Mouse (Mus musculus) left cerebral cortex, adult 11 months (tissue): ENCODE results near the gene Mtcl1.

Experiments used
- DNase-seq: peaks from one replicate; pipeline ENCODE4 v3.0.0; 2022; ENCODE audit warnings: low spot score

Mtcl1 gene

DNA sequence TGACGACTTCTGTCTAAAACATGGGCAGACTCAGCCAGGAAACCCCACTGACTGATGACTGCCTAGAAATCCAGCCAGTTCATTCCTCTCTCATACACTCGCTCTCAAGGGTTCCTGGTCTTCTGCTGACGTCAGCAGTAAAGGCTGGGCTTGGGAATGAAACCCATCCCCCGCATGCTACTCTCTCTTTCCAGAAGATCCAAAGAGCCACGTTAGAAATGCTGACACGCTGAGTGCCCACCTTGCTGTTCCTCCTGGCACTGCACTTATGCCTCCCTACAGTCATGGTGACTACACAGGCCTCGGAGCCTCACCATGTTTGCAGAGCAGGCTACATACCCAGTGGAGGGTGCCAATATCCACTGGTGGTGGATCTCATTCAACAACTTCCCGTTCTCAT, 41.7 kb downstream of the Mtcl1 start:
- DNase-seq, result no peak

DNA sequence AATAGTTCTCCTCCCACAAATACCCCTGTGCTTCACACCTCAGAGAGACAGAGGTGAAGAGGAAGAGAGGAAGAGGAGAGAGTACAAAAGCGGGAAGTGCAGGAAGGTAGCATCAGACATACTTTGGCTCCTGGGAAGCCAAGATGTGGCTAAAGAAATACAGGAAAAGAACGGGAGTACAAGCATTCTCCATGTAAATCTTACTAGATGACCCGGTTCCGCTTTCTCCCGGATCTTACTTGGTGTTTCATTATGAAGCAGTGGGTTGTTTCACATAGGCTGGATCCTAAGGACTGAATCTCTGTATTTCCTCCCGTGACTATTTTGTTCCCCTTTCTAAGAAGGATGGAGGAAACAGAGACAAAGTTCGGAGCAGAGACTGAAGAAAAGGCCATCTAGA, 43.9 kb downstream of the Mtcl1 start:
- no peak for DNase-seq

DNA sequence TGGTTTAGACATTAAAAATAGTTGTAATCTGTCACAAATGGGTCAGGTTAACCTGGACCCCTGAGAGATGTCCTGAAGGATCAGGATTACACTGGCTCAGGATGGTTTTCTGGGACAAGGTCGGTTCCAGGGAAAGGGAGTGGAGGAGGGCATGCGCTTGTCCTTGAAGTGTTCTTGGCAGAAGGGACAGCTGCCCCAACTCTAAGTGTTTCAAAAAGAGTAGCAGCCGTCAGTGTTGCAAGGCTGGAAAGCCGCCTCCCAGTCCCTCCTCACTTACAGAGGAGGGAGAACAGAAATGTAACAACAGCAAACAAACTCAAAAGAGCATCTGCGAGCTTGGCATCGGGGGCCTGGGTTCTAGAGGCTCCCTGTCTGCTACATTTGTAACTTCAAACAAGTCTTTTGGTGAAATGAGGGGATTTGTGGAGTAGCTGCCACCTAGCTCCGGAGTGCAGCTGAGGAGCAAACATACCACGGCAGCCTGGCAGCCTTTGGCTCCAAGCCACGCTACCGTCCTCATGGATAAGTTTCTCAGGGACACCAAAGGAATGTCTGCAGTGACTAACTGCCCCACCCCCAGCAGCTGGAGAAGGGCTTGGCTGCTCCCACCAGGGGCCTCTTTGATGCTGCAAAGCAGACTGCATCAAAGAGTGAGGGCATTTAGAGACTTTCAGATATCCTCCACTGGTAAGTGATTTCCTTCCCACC, 44.5 kb downstream of the Mtcl1 start:
- DNase-seq, result no peak

DNA sequence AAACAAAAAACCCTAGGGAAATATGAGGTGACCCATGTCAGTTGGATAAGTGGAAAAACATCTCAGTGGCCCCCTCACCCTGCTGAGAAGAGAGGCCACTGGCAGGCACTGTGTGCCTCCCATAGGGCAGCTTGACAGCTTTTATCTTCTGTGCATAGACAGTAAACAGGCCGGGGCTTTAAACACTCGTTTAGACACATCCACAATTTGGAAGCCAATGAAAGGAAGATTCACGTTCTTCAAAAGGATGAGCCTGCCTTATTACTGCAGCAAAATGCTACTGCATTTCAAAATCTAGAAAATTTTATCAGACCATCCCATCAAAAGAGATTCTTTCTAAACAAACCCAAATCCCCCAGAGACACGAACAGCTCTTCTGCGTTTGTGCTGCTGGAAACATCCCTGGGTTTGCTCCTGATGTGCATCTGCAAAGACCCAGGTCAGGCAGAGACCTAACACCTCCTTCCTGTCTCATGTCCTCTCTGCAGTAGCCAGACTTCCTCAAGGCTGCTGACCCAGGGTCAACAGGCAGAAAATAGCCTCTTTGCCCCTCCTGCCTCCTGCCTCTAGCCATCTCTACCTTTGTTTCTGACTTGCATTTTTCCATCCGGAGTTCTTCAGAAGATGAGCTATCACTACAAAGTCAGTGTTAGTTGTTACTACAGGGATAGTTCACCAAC, 46.6 kb downstream of the Mtcl1 start:
- no peak for DNase-seq

DNA sequence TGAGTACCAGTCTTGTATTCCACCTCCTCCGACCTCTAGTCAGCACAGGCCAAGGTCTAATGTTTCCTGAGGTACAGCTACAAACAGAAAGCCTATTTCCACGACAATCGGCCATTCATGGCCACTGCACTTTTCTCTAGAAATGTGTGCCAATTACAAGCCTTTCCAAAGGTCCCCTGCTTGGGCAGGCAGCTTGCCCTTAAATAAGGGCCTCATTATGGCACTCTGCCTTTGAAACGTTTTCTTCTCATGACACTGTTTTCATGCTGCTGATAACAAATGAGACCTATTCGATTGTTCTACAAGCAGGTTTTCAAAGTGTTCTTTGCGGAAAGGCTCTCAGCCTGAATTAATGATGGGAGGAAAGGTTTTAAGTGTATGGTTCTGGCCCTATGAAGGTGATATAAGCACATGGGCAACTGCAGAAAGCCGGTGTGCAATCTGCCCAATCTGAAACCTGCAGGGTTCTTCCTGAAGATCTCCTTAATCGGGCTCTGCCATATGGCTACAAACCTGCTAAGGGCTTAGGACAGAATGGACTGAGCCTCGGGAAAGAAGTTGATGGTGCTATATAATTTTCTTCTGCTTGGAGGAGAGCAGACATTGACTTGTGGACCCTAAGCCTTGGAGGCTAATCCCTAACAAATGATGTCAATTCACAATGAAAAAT, 47.8 kb downstream of the Mtcl1 start:
- no peak for DNase-seq

DNA sequence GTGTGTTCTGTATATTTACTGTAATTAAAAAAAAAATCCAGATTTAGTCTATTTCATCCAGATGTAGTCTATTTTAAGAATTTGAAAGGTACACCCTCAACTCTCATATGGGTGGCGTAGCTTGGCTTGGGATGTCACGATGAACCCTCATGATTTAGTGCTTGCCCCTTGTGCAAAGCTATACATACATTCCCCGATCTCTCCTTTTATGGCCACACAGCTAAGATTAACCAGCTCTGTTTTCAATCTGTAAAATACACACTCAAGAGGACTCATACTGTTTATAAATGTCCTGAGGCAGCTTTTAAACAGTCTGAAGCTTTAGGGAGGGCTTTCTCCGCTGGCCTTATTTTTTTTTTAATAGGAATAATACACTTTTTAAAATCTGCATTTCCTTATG, 49.8 kb downstream of the Mtcl1 start:
- no peak for DNase-seq

DNA sequence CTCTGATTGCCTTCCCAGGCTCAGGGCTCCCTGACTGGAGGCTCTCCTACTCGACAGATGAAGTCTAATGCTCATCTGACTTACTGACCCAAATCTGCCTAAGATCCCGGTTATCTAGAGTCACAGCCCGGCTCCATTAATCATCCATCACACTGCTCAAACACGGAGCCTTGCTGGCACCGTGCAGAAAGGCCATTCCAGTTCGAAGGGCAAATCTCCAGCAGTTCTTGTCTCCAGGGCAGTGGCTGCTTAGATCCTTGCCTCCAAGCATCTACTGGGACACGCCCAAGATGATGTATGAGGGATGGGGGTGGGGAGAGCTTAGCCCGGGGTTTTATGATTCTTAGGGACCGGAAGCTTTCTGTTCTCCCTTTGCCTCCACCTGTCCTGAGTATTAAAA, 55.0 kb downstream of the Mtcl1 start:
- DNase-seq, result no peak

DNA sequence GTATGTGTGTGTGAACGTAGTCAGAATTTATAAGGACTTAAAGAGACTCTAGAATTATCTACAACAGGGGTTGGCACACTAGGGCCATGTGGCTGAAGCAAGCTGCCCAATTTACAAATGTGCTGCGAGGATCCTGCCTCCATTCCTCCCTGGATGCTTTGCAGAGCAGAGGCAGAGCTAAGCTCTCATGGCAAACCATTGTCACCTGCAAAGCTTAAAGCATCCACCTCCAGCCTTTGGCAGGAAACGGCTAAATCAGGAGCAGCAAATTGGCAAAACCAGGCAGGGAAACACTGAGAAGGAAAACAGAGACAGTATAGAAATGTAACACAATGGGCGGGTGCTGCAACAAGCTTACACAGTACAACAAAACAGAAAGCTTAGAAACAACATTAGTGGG, 61.2 kb downstream of the Mtcl1 start:
- DNase-seq, result no peak

DNA sequence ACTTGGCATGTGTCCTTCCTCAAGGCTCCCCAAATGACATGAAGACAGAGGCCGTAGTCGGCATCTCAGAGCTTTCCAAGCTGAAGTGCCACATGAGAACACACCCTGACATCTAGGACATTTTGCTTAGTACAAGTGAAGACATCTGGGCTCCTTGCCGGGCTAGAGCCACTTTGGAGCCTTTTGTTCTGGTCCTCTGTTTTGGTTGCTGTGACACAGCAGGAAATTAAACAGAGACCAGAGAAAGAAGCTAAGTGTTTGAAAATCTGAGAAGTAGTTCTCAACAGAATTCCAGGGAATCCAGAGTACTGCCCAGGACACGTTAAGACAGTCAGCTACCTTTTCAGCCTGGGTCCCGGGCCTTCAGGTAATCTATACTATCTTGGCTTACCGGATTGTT, 68.2 kb downstream of the Mtcl1 start:
- no peak for DNase-seq

DNA sequence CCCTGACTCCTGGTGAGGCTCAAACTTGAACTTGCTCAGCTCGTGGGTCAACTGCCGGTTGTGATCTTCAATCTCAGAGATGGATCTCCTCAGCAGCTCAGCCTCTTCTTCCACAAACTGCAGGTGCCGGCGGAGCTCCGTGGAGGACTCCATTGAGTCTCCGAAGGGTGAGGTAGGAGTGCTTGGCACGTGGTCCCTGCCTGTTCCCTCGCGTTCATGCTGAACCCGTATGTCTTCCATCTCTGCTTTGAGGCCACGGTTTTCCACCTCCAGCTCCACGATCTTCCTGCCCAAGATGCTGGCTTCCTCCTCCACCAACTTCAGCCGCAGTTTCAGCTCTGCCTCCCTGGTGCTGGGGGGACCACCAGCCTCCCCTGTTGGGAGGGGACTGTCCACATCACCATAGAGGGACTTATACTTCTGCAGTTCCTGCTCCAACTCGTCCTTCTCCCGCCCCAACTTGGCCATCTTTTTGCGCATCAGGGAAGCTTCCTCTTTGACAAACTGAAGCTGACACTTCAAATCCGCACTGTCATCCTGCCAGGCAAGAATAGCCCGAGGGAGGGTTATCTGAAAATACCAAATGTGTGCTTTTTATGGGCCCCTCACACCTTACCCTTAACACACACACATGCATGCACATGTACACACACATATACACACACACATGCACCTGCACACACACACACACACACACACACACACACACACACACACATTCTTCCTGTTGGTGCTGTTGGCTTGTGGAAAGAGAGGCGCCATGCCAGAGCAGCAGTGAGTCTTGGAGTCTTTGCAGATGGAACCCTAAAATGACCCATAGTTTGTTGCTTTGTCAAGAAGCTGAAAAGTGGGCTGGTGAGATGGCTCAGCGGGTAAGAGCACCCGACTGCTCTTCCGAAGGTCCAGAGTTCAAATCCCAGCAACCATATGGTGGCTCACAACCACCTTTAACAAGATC, 69.4 kb downstream of the Mtcl1 start:
- DNase-seq, result no peak

DNA sequence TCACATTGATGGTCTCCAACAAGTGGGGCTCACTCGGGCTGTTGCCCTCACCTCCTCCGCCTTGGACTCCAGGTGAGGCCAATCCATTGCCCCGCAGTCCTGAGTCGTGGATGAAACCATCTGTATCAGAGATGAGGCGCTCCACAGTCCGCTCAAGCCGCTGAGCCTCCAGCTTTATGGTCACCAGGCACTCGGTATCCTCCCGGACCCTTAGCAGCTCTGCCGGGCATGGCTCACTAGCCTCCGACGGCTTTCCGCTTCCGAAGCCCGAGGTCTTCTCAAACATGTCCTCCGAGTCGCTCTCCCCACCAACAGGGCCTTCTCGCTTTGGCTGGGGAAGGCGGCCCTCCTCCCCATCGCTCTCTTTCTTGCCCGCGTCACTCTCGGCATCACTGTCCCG, 70.2 kb downstream of the Mtcl1 start:
- no peak for DNase-seq

DNA sequence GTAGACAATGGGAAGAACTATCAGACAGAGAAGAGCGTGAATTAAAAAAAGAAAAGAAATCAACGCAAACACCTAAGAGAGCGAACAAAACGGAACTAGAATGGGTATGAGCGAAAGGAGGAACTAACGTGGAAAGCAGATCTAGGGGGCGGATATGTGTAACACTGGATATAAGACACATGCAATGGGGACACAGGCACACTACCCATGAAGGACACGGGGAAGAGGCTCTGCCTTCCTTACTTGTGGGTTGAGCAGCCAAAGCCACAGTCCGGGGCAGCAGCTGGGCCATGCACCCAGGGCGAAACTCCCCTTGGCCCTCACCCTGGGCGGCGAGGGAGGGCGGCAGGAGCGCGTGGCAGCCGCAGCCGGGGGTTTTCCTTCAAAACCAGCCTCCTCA, 71.4 kb downstream of the Mtcl1 start:
- no peak for DNase-seq

DNA sequence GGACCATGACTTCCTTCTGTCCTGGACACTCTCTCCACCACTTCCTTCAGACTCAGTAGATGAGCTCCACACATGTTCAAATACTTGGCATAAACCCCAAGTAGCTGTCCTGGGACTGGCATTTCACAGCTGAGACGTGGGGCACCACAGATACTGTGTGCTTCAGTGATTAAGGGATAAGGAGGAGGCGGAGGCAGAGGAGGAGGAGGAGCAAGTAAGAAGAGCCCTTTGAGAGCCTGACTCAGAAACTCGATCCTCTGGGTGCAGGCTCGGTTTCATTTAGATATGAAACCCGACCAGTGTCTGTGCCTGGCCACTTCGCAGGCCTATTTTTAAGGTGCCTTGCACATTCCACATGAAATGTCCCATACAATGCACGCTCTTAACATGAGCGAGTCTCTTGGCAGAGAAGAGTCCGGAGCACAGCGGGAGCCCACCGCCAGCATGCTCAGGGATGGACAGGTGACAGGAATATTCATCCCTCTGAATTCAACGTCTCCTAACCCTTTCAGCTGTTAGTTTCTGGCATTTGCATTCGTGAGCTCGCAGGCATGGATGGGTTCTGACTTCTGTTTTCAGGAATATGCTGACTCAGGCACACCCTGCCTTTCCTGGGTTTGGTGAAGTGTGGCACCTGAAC, 74.8 kb downstream of the Mtcl1 start:
- DNase-seq, result no peak

DNA sequence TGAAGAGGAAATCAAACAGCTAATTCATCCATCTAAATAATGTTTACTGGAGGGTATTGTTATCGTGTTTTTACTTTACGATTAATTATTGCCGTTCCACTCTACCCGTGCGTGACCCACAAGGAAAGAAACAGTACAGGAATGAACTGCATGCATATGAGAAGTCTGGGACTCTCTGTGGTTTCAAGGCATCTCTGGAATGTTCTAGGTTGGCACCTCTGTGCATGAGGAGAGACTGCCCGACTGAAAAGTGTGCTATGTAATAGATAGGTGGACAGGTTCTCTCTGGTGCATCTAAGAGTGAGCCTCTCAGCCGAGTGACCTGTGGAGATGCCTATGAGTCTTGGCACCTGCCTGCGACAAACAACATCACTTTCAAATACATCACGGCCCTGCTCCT, 78.7 kb downstream of the Mtcl1 start:
- no peak for DNase-seq

DNA sequence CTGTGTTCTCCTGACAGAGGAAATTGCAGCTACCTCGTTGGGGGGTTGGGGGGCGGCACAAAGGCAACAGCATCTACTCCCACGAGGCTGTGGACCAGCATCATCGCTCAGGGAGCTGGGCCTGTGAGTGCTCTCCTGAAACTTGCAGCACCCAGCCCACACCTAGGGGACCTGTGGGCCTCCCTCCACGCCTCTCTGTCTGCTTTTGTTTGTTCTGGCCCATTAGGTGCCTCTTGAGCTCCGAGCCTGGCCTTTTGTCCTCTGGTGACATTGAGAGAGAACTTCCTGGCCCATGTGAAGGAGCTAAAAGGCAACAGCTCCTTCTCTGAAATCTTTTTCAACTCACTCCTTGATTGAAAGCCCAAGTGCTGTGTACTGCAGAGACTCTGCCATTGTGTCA, 79.8 kb downstream of the Mtcl1 start:
- no peak for DNase-seq

DNA sequence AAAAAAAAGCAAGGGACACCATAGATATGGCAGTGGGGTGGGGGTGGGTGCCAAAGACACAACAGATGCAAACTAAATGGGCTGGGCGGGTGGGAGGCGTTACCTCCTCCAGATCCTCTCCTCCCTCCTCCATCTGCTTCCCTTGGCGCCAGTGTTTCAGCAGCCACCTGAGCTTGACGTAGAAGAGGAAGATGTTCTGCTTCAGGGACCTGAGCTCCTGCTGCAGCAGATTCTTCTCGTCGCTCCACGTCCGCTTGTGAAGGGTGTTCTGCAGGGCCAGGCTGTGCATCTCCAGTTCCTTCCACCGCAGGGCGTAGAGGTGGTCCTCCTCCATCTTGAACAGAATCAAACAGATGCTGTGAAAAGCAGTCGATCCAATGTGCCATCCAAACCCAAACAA, 81.4 kb downstream of the Mtcl1 start:
- no peak for DNase-seq

DNA sequence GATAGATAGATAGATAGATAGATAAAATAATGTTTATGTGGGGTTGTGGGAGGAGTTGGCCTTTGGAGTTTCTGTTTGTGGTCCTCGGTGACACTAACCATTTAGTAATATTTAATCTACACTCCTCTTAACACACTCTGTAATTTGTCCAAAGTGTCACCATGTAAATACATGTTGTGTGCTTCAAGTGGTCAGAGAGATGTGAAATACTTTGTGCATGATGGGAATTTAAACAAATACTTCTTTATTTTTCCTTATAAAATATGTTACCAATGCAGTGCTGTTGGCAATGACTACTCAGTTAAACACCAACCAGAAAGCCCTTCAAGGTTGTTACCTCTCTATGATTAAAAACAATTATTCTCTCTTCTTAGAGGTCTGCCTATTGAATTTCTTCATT, 83.9 kb downstream of the Mtcl1 start:
- no peak for DNase-seq

DNA sequence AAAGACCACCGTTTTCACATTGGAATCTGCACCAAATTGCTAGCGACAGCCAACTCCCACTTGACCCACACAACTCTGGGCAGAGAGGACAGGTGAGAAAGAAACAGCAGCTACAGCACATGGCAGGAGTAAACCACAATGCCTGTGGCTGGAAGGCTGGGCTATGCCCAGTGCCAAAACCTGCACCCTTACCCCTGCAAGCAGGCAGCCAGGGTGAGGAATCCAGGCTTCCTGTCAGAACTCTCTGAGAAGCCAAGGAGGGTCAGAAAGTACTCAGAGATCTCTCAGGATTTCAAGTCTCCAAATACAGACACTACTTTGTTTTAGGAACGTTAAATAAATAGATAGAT, 84.3 kb downstream of the Mtcl1 start:
- DNase-seq, result no peak

DNA sequence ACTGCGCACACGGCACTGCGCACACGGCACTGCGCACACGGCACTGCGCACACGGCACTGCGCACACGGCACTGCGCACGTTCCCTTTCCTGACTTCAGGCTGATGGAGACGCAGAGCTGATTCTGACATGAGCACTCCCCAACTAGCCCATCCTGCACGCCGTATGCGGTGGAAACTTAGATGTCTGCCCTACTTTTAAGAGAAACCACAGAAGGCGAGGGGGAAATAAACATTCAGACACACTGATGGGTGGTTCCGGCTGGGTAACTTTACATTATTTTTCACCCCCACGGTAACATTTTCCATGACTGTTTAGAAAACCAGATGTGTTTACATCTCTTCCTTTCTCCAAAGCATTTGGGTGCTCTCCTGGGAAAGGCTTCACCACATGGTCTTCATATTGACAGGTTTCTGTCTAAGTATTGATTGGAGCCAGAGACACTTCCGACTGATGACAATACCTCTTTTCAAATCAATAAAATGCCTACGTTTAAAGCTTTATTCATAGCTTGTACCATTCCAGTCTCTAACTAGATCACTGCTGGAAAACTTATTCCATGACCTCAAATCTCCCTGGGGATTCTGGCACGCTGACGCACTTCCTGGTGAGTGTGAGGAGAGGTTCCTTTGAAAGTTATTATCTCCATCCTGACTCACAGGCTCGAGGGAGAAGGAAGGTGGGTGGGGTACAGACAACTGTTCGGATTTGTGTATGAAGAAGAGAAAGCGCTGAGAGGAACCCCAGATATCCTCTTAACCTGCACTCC, 84.8 kb downstream of the Mtcl1 start:
- no peak for DNase-seq

DNA sequence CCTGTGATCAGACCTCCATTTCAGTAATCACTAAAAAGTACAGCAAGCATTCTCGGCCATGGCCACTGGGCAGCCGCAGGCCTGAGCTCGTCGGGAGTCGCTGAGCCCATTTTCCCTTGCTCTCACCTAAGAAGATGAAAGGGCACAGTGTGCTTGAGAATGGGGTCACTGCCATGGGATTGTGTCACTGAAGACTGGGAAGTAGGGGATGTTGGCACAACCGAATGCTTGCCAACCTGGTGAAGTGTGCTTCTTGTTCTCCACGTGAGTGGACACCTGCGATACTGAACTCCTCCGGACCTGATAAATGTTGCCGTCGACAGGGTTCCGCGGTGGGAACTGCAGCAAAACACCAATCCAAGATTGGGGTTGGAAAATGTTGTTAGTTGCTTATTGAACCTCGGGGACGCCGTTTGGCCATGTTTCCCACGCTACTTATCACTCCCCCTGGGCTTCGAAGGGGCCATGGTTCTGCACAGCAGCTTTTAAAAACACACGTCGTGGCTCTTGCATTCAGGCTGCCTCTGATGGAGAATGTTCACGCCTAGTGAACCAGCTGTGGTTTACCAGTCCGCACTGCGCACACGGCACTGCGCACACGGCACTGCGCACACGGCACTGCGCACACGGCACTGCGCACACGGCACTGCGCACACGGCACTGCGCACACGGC, 85.6 kb downstream of the Mtcl1 start:
- no peak for DNase-seq
